Mouse (Mus musculus) forebrain, embryonic 15.5 days (tissue): ENCODE measurements at regions not wholly inside any gene's neighbourhood (a gene's known extent, or its start where the extent isn't known, plus 50 kb on each side); places are given as distances from the start of the nearest gene placed in this dataset.
"Not testable (repeated sequence)": the region's sequence is repeated elsewhere in the genome, so short reads cannot be mapped to it uniquely, and the experiment has no call there.

Source experiments
- ATAC-seq: fragments of 200-750 bp; cut with Nextera tagmentation; replicated peaks from 2 replicates; pipeline ENCODE4 v1.8.0; 2017; ENCODE audit warnings: mild to moderate bottlenecking, moderate TSS enrichment, moderate library complexity
- H3K27ac ChIP-seq: fragments of 300-500 bp; sonication (generic); replicated peaks from 2 replicates; pipeline ENCODE4 v1.5.1; 2015; ENCODE audit warnings: mild to moderate bottlenecking, inconsistent platforms
- H3K27me3 ChIP-seq: fragments of 300-500 bp; sonication (generic); 2 replicates; pipeline ENCODE4 v1.6.1; 2015; ENCODE audit warnings: inconsistent platforms
- H3K36me3 ChIP-seq: fragments of 300-500 bp; sonication (generic); 2 replicates; pipeline ENCODE4 v1.6.1; 2015; ENCODE audit warnings: mild to moderate bottlenecking, inconsistent platforms
- H3K4me1 ChIP-seq: fragments of 300-500 bp; sonication (generic); 2 replicates; pipeline ENCODE4 v1.6.1; 2015; ENCODE audit warnings: inconsistent platforms
- H3K4me2 ChIP-seq: fragments of 300-500 bp; sonication (generic); replicated peaks from 2 replicates; pipeline ENCODE4 v1.6.1; 2015; ENCODE audit warnings: mild to moderate bottlenecking, inconsistent platforms
- H3K4me3 ChIP-seq: fragments of 300-500 bp; sonication (generic); 2 replicates; pipeline ENCODE4 v1.5.1; 2015; ENCODE audit warnings: mild to moderate bottlenecking, inconsistent platforms
- H3K9ac ChIP-seq: fragments of 300-500 bp; sonication (generic); replicated peaks from 2 replicates; pipeline ENCODE4 v1.6.1; 2015; ENCODE audit warnings: mild to moderate bottlenecking, inconsistent platforms
- H3K9me3 ChIP-seq: fragments of 300-500 bp; sonication (generic); 2 replicates; pipeline ENCODE4 v1.6.1; 2016; ENCODE audit warnings: inconsistent platforms
- WGBS: fragments of 180-500 bp; shearing (Covaris S2); methylation state at CpG from one replicate; pipeline ENCODE4 v1.1.7; 2015; ENCODE audit warnings: mixed read lengths; 5-methylcytosine and 5-hydroxymethylcytosine counted together

- Histone ChIP-seq H3K4me3 (no peak overlapping the region), H3K27me3 (no peaks in the 10 kb centered on the region), H3K4me1 (peaks cover 3% of the 10 kb centered on the region; the same call in 1 of the 2 replicates), H3K4me2 (no peak overlapping the region), H3K27ac (no peak overlapping the region), H3K9ac (no peak overlapping the region), H3K36me3 (no peaks in the 10 kb centered on the region), H3K9me3 (no peaks in the 10 kb centered on the region)
- 86% methylated on average over 2 of the region's 2 CpGs for whole genome bisulfite sequencing
- no peak for ATAC-seq
Observed at GRCm38 (mm10) chr4:7245653-7246052, 993.2 kb downstream of the Car8 start.

- Histone ChIP-seq H3K27ac (no peak overlapping the region), H3K4me3 (no peak overlapping the region), H3K27me3 (no peaks in the 10 kb centered on the region), H3K9ac (no peak overlapping the region), H3K4me1 (no peaks in the 10 kb centered on the region), H3K9me3 (peaks cover 29% of the 10 kb centered on the region), H3K36me3 (no peaks in the 10 kb centered on the region), H3K4me2 (no peak overlapping the region)
- no peak for ATAC-seq
- 95% methylated on average over 3 of the region's 3 CpGs for WGBS
Observed at GRCm38 (mm10) chr4:7237848-7238247, 1001.0 kb downstream of the Car8 start.

GRCm38 (mm10) chr4:7234537-7234936 is 1004.3 kb downstream of the Car8 start:
- not testable (repeated sequence) for H3K9ac ChIP-seq, H3K36me3 ChIP-seq, ATAC-seq, H3K27ac ChIP-seq, H3K4me2 ChIP-seq, H3K27me3 ChIP-seq, H3K4me3 ChIP-seq, H3K4me1 ChIP-seq
- H3K9me3 ChIP-seq, result peaks cover 34% of the 10 kb centered on the region
- 96% methylated on average over 6 of the region's 6 CpGs for WGBS

GRCm38 (mm10) chr4:7228980-7229379 is 1009.9 kb downstream of the Car8 start:
- no peak overlapping the region for H3K27ac ChIP-seq
- H3K36me3 ChIP-seq, result no peaks in the 10 kb centered on the region
- peak; percentile 89 for ATAC-seq
- H3K4me2 ChIP-seq, result no peak overlapping the region
- H3K4me1 ChIP-seq, result peaks cover 7% of the 10 kb centered on the region
- H3K9ac ChIP-seq, result no peak overlapping the region
- H3K9me3 ChIP-seq, result peaks cover 15% of the 10 kb centered on the region
- H3K27me3 ChIP-seq, result no peaks in the 10 kb centered on the region
- 44% methylated on average over 2 of the region's 2 CpGs for WGBS
- H3K4me3 ChIP-seq, result no peak overlapping the region

DNA sequence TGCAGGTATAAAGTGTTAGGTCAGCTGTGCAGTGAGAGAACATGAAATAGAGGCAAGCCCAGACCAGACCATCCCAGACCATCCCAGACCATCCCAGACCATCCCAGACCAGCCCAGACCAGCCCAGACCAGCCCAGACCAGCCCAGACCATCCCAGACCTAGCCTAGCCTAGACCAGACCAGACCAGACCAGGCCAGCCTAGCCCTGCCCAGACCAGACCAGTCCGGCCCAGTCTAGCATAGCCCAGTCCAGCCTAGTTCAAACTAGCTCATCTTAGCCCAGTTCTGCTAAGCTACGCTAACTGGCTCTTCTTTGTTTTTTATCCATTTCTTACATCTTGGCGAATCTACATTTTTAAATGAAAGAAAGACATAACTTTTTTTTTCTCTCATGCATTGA is 1015.9 kb downstream of the Car8 start:
- no peak overlapping the region for H3K4me2 ChIP-seq
- no peak overlapping the region for H3K9ac ChIP-seq
- H3K4me1 ChIP-seq, result no peaks in the 10 kb centered on the region
- H3K27ac ChIP-seq, result no peak overlapping the region
- no peak overlapping the region for H3K4me3 ChIP-seq
- H3K27me3 ChIP-seq, result no peaks in the 10 kb centered on the region
- 94% methylated on average over 3 of the region's 3 CpGs for WGBS
- H3K9me3 ChIP-seq, result no peaks in the 10 kb centered on the region
- ATAC-seq, result no peak
- no peaks in the 10 kb centered on the region for H3K36me3 ChIP-seq

DNA sequence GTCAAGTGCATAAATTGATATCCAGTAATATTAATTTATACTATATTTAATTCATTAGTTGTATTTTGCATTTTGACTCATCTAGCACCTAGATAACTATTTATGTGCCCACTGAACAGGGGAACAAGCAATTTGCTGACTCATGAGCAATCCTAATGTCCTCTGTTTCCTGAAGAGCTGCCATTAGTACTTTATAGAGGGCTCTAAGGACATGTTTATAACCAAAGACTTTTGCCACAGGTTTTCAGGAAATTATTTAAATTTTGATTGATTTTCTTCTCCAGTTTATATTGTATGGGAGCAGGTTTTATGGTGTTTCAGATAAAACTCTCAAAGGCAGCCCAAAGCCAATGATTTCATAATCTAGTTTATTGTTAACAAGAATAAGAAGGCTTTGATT is 1018.4 kb downstream of the Car8 start:
- no peak for ATAC-seq
- Histone ChIP-seq H3K4me2 (no peak overlapping the region), H3K27me3 (no peaks in the 10 kb centered on the region), H3K36me3 (no peaks in the 10 kb centered on the region), H3K4me3 (no peak overlapping the region), H3K9ac (no peak overlapping the region), H3K9me3 (no peaks in the 10 kb centered on the region), H3K4me1 (no peaks in the 10 kb centered on the region), H3K27ac (no peak overlapping the region)

GRCm38 (mm10) chr4:7215048-7216030 is 1023.5 kb downstream of the Car8 start:
- Histone ChIP-seq H3K9me3 (no peaks in the 10 kb centered on the region), H3K4me1 (no peaks in the 10 kb centered on the region; the same call in 1 of the 2 replicates), H3K4me2 (no peak overlapping the region), H3K36me3 (no peaks in the 10 kb centered on the region), H3K27me3 (no peaks in the 10 kb centered on the region), H3K9ac (no peak overlapping the region), H3K27ac (no peak overlapping the region), H3K4me3 (no peak overlapping the region)
- ATAC-seq, result peak; percentile 69; the same call in 1 of the 2 replicates
- WGBS, result 62% methylated on average over 5 of the region's 5 CpGs

- Histone ChIP-seq H3K27me3 (no peaks in the 10 kb centered on the region), H3K4me1 (no peaks in the 10 kb centered on the region), H3K36me3 (no peaks in the 10 kb centered on the region), H3K4me3 (no peak overlapping the region), H3K4me2 (no peak overlapping the region), H3K9me3 (no peaks in the 10 kb centered on the region), H3K9ac (no peak overlapping the region), H3K27ac (no peak overlapping the region)
- ATAC-seq, result no peak
- 96% methylated on average over 1 of the region's 1 CpGs for WGBS
Observed at GRCm38 (mm10) chr4:7206987-7207386, 1031.9 kb downstream of the Car8 start.

GRCm38 (mm10) chr4:7201816-7202215 is 1037.0 kb downstream of the Car8 start:
- 7% methylated on average over 2 of the region's 2 CpGs for WGBS
- no peak for ATAC-seq
- Histone ChIP-seq H3K4me2 (no peak overlapping the region), H3K4me1 (no peaks in the 10 kb centered on the region), H3K27ac (no peak overlapping the region), H3K9me3 (no peaks in the 10 kb centered on the region), H3K4me3 (no peak overlapping the region), H3K9ac (no peak overlapping the region), H3K36me3 (no peaks in the 10 kb centered on the region), H3K27me3 (no peaks in the 10 kb centered on the region)

DNA sequence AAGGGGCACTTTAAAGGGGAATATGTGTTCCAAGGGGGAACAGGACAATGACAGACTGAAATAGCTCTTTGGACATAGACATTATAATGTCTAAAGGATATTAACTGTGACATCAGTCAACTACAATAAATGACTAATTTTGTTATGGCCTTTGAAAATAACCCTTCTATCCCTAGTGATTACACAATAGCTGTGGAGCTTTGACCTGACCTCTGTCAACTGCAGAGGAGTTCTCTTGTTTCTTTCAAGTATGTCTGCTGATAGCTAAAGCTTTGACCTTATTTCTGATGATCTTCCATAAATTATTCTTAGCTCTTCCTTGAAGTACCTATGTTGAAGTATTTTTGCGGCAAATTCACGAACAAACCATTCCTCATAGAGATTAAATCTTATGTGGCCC is 1038.9 kb downstream of the Car8 start:
- Histone ChIP-seq H3K4me3 (no peak overlapping the region), H3K4me1 (no peaks in the 10 kb centered on the region), H3K9me3 (no peaks in the 10 kb centered on the region), H3K9ac (no peak overlapping the region), H3K27me3 (no peaks in the 10 kb centered on the region), H3K36me3 (no peaks in the 10 kb centered on the region), H3K27ac (no peak overlapping the region), H3K4me2 (no peak overlapping the region)
- ATAC-seq, result no peak
- WGBS, result 97% methylated on average over 2 of the region's 2 CpGs

- Histone ChIP-seq H3K4me1 (no peaks in the 10 kb centered on the region), H3K4me3 (no peak overlapping the region), H3K27me3 (no peaks in the 10 kb centered on the region), H3K9ac (no peak overlapping the region), H3K9me3 (no peaks in the 10 kb centered on the region), H3K27ac (no peak overlapping the region), H3K4me2 (no peak overlapping the region), H3K36me3 (no peaks in the 10 kb centered on the region)
- ATAC-seq, result no peak
- WGBS, result 54% methylated on average over 2 of the region's 2 CpGs
Observed at GRCm38 (mm10) chr4:7199052-7199451, 1039.8 kb downstream of the Car8 start.

- Histone ChIP-seq H3K27ac (no peak overlapping the region), H3K9ac (no peak overlapping the region), H3K4me2 (no peak overlapping the region), H3K9me3 (no peaks in the 10 kb centered on the region), H3K36me3 (no peaks in the 10 kb centered on the region), H3K4me3 (no peak overlapping the region), H3K27me3 (no peaks in the 10 kb centered on the region), H3K4me1 (peaks cover 4% of the 10 kb centered on the region; the same call in 1 of the 2 replicates)
- 91% methylated on average over 3 of the region's 3 CpGs for WGBS
- ATAC-seq, result no peak
Observed at GRCm38 (mm10) chr4:7196570-7196969, 1042.3 kb downstream of the Car8 start.

DNA sequence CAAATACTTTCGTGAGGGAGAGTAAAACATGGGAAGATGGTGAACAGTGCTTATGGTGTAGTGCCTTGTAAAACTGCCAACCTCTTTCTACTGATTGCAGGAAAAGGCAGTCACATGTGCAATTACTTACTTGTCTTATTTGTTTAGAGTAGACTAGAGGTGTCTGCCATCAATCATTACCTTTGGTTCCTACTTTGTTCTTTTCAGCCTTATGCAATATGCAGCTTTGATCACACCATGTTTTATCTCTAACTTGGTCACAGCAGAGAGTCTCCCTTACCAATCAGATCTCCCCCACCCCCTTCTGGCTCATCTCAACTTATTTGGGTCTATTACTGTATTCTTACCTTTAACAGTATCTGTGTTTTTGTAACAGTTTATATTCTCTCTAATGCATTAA is 1043.2 kb downstream of the Car8 start:
- Histone ChIP-seq H3K4me3 (no peak overlapping the region), H3K4me1 (peaks cover 9% of the 10 kb centered on the region), H3K9ac (no peak overlapping the region), H3K27me3 (no peaks in the 10 kb centered on the region), H3K4me2 (no peak overlapping the region), H3K27ac (no peak overlapping the region), H3K36me3 (no peaks in the 10 kb centered on the region), H3K9me3 (no peaks in the 10 kb centered on the region)
- WGBS, result 70% methylated on average over 1 of the region's 1 CpGs
- ATAC-seq, result no peak
